Mouse (Mus musculus) urinary bladder, postnatal 4 days (tissue): ENCODE data around the gene Pnck.

ENCODE experiments used
- DNase-seq, 2 experiments: peaks; one replicate each; pipeline ENCODE4 v3.0.0; 2021 to 2022; ENCODE audit warnings: low spot score in 2 of 2

Gene Pnck

GRCm38 (mm10) chrX:73639901-73640469 is 19.9 kb downstream of the Pnck start:
- no peak for DNase-seq

- DNase-seq = peak in 1 of 2 experiments; percentile 29
Measured at GRCm38 (mm10) chrX:73639255-73639675, 20.7 kb downstream of the Pnck start, which contains the start of gene Dusp9. Dusp9 (plus strand) TSS chrX:73639419.

- no peak for DNase-seq
Measured at GRCm38 (mm10) chrX:73637415-73637814, 22.5 kb downstream of the Pnck start.

GRCm38 (mm10) chrX:73635425-73635824 is 24.5 kb downstream of the Pnck start:
- no peak for DNase-seq

- no peak for DNase-seq
Measured at GRCm38 (mm10) chrX:73626981-73627380, 32.9 kb downstream of the Pnck start.

GRCm38 (mm10) chrX:73619890-73620289 is 40.0 kb downstream of the Pnck start:
- no peak for DNase-seq

- DNase-seq = no peak
Measured at GRCm38 (mm10) chrX:73619401-73619800, 40.5 kb downstream of the Pnck start.

- no peak for DNase-seq
Measured at GRCm38 (mm10) chrX:73615876-73616275, 44.0 kb downstream of the Pnck start.

GRCm38 (mm10) chrX:73613665-73614064 is 46.3 kb downstream of the Pnck start:
- DNase-seq = no peak
